Mouse (Mus musculus): ENCODE results near the gene Gm21887. TPM values are rescaled to one million over a fixed set of nuclear protein-coding genes. Genes with fewer than 3 reads are reported as not detected.
"Not testable (repeated sequence)": the region's sequence is repeated elsewhere in the genome, so short reads cannot be mapped to it uniquely, and the experiment has no call there.

The Gm21887 gene
- polyA plus RNA-seq, 1 experiment from 2014 or later = 101 TPM

GRCm38 (mm10) chrX:170007375-170008178 is 1.9 kb upstream of the Gm21887 start:
- not testable (repeated sequence) for H3K9ac ChIP-seq; ATAC-seq (ENCODE audit: extremely low read depth, insufficient number of reproducible peaks, low FRiP score, low TSS enrichment); H3K27ac ChIP-seq (replicated peaks); H3K4me1 ChIP-seq; H3K4me3 ChIP-seq; H3K27me3 ChIP-seq (replicated peaks); H3K4me2 ChIP-seq
- Histone ChIP-seq H3K36me3 (peaks cover 14% of the 10 kb centered on the region), H3K9me3 (peaks cover 54% of the 10 kb centered on the region)
- 51% methylated on average over 2 of the region's 2 CpGs for WGBS

GRCm38 (mm10) chrX:170008179-170008467 is 1.3 kb upstream of the Gm21887 start:
- not testable (repeated sequence) for H3K4me2 ChIP-seq; H3K4me3 ChIP-seq; H3K27ac ChIP-seq (replicated peaks); H3K4me1 ChIP-seq; H3K9ac ChIP-seq; H3K27me3 ChIP-seq (replicated peaks); ATAC-seq (ENCODE audit: extremely low read depth, insufficient number of reproducible peaks, low FRiP score, low TSS enrichment)
- Histone ChIP-seq H3K36me3 (peaks cover 14% of the 10 kb centered on the region), H3K9me3 (peaks cover 54% of the 10 kb centered on the region)

DNA sequence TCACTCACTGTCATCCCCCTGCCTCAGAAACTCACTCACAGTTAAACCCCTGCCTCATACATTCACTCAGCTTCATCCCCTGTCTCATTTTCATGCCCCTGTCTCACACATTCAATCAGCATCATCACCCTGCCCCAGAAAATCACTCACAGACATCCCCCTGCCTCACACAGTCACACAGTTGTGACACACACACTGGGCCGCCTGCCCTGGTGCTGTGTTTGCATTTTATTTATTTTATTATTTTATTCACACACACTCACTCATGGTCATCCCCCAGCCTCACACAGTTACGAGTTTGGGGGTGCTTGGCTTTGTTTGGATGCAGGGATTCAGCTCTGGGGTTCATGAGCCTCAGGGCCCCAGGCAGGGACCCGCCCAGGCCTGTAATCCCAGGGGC is 875 bp upstream of the Gm21887 start:
- H3K9ac ChIP-seq; H3K4me1 ChIP-seq; H3K27me3 ChIP-seq (replicated peaks); H3K4me3 ChIP-seq; ATAC-seq (ENCODE audit: extremely low read depth, insufficient number of reproducible peaks, low FRiP score, low TSS enrichment); H3K27ac ChIP-seq (replicated peaks); H3K4me2 ChIP-seq: not testable (repeated sequence)
- Histone ChIP-seq H3K9me3 (peaks cover 54% of the 10 kb centered on the region), H3K36me3 (peaks cover 14% of the 10 kb centered on the region)
- 60% methylated on average over 3 of the region's 3 CpGs for WGBS

DNA sequence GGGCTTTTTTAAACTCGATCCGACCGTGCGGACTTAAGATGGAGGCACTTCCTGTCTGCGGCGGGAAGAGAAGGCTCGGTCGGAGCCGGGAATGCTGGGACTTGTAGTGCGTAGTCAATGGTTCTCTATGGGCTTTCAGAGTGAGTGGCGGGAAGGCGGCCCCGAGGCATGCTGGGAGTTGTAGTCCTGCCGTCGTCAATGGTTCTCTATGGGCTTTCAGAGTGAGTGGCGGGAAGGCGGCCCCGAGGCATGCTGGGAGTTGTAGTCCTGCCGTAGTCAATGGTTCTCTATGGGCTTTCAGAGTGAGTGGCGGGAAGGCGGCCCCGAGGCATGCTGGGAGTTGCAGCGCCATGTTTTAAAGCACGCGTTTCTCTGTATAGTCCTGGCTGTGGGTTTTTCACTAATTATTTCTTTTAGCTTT is 352 bp downstream of the Gm21887 start:
- Histone ChIP-seq H3K9ac (peak overlapping the region; percentile 85), H3K27ac (replicated peaks) (peak overlapping the region; percentile 69), H3K36me3 (peaks cover 17% of the 10 kb centered on the region), H3K4me3 (peak overlapping the region; percentile 56), H3K9me3 (peaks cover 46% of the 10 kb centered on the region)
- not testable (repeated sequence) for H3K27me3 ChIP-seq (replicated peaks); H3K4me1 ChIP-seq; H3K4me2 ChIP-seq
- WGBS = 60% methylated on average over 25 of the region's 25 CpGs
- peak; percentile 93 for ATAC-seq (ENCODE audit: extremely low read depth, insufficient number of reproducible peaks, low FRiP score, low TSS enrichment)

GRCm38 (mm10) chrX:170010581-170011528 is 1.4 kb downstream of the Gm21887 start:
- H3K4me3 ChIP-seq = peak overlapping the region; percentile 8
- peak overlapping the region; percentile 49 for H3K4me2 ChIP-seq
- 85% methylated on average over 97 of the region's 97 CpGs for WGBS
- H3K4me1 ChIP-seq; H3K27me3 ChIP-seq (replicated peaks); H3K27ac ChIP-seq (replicated peaks); H3K9ac ChIP-seq: not testable (repeated sequence)
- peaks cover 45% of the 10 kb centered on the region for H3K9me3 ChIP-seq
- ATAC-seq (ENCODE audit: extremely low read depth, insufficient number of reproducible peaks, low FRiP score, low TSS enrichment) = peak; percentile 8; the same call in 1 of the 2 replicates
- peaks cover 17% of the 10 kb centered on the region for H3K36me3 ChIP-seq

DNA sequence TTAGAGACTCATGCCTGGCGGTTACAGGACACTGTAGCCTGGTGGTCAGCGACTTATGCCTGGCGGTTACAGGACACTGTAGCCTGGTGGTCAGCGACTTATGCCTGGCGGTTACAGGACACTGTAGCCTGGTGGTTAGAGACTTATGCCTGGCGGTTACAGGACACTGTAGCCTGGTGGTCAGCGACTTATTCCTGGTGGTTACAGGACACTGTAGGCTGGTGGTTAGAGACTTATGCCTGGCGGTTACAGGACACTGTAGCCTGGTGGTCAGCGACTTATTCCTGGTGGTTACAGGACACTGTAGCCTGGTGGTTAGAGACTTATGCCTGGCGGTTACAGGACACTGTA is 2.0 kb downstream of the Gm21887 start:
- H3K27ac ChIP-seq (replicated peaks); ATAC-seq (ENCODE audit: extremely low read depth, insufficient number of reproducible peaks, low FRiP score, low TSS enrichment); H3K27me3 ChIP-seq (replicated peaks); H3K4me2 ChIP-seq; H3K4me3 ChIP-seq; H3K4me1 ChIP-seq; H3K9ac ChIP-seq: not testable (repeated sequence)
- peaks cover 22% of the 10 kb centered on the region for H3K36me3 ChIP-seq
- peaks cover 44% of the 10 kb centered on the region for H3K9me3 ChIP-seq
- 76% methylated on average over 7 of the region's 10 CpGs for WGBS

- H3K4me3 ChIP-seq; H3K4me2 ChIP-seq; H3K9ac ChIP-seq; H3K27ac ChIP-seq (replicated peaks); ATAC-seq (ENCODE audit: extremely low read depth, insufficient number of reproducible peaks, low FRiP score, low TSS enrichment); H3K27me3 ChIP-seq (replicated peaks); H3K4me1 ChIP-seq: not testable (repeated sequence)
- WGBS = 80% methylated on average over 2 of the region's 13 CpGs
- Histone ChIP-seq H3K36me3 (peaks cover 32% of the 10 kb centered on the region), H3K9me3 (peaks cover 34% of the 10 kb centered on the region)
Measured at GRCm38 (mm10) chrX:170013421-170013820, 4.0 kb downstream of the Gm21887 start.

DNA sequence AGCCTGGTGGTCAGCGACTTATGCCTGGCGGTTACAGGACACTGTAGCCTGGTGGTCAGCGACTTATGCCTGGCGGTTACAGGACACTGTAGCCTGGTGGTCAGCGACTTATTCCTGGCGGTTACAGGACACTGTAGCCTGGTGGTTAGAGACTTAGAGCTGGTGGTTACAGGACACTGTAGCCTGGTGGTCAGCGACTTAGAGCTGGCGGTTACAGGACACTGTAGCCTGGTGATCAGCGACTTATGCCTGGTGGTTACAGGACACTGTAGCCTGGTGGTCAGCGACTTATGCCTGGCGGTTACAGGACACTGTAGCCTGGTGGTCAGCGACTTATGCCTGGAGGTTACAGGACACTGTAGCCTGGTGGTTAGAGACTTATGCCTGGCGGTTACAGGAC is 4.6 kb downstream of the Gm21887 start:
- not testable (repeated sequence) for H3K9ac ChIP-seq; H3K27ac ChIP-seq (replicated peaks); H3K4me2 ChIP-seq; H3K4me3 ChIP-seq; ATAC-seq (ENCODE audit: extremely low read depth, insufficient number of reproducible peaks, low FRiP score, low TSS enrichment); H3K4me1 ChIP-seq; H3K27me3 ChIP-seq (replicated peaks)
- peaks cover 39% of the 10 kb centered on the region for H3K36me3 ChIP-seq
- 82% methylated on average over 8 of the region's 13 CpGs for WGBS
- H3K9me3 ChIP-seq = peaks cover 34% of the 10 kb centered on the region

DNA sequence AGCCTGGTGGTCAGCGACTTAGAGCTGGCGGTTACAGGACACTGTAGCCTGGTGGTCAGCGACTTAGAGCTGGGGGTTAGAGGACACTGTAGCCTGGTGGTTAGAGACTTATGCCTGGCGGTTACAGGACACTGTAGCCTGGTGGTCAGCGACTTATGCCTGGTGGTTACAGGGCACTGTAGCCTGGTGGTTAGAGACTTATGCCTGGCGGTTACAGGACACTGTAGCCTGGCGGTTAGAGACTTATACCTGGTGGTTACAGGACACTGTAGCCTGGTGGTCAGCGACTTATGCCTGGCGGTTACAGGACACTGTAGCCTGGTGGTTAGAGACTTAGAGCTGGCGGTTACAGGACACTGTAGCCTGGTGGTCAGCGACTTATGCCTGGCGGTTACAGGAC is 6.4 kb downstream of the Gm21887 start:
- not testable (repeated sequence) for ATAC-seq (ENCODE audit: extremely low read depth, insufficient number of reproducible peaks, low FRiP score, low TSS enrichment)

GRCm38 (mm10) chrX:170017333-170018245 is 8.1 kb downstream of the Gm21887 start:
- H3K27me3 ChIP-seq (replicated peaks); H3K27ac ChIP-seq (replicated peaks); H3K4me2 ChIP-seq; H3K9ac ChIP-seq; H3K4me1 ChIP-seq: not testable (repeated sequence)
- peaks cover 41% of the 10 kb centered on the region for H3K9me3 ChIP-seq
- peak; percentile 39; the same call in 1 of the 2 replicates for ATAC-seq (ENCODE audit: extremely low read depth, insufficient number of reproducible peaks, low FRiP score, low TSS enrichment)
- H3K36me3 ChIP-seq = peaks cover 52% of the 10 kb centered on the region
- peak overlapping the region; percentile 3; the same call in 1 of the 2 replicates for H3K4me3 ChIP-seq
- WGBS = 65% methylated on average over 27 of the region's 27 CpGs

More for the DNA sequence above, 6.4 kb downstream of the Gm21887 start:
- H3K27me3 ChIP-seq (replicated peaks); H3K27ac ChIP-seq (replicated peaks); H3K4me2 ChIP-seq; H3K9ac ChIP-seq; H3K4me1 ChIP-seq; H3K4me3 ChIP-seq: not testable (repeated sequence)
- WGBS = 87% methylated on average over 11 of the region's 12 CpGs
- H3K9me3 ChIP-seq = peaks cover 35% of the 10 kb centered on the region
- peaks cover 48% of the 10 kb centered on the region for H3K36me3 ChIP-seq
